Mouse (Mus musculus): Measurements from ENCODE around the gene Nfasc. TPM values are rescaled to one million over a fixed set of nuclear protein-coding genes. Genes with fewer than 3 reads are reported as not detected.

The Nfasc gene
- polyA plus RNA-seq, 1 experiment from 2014 or later, result 5.6 TPM

DNA sequence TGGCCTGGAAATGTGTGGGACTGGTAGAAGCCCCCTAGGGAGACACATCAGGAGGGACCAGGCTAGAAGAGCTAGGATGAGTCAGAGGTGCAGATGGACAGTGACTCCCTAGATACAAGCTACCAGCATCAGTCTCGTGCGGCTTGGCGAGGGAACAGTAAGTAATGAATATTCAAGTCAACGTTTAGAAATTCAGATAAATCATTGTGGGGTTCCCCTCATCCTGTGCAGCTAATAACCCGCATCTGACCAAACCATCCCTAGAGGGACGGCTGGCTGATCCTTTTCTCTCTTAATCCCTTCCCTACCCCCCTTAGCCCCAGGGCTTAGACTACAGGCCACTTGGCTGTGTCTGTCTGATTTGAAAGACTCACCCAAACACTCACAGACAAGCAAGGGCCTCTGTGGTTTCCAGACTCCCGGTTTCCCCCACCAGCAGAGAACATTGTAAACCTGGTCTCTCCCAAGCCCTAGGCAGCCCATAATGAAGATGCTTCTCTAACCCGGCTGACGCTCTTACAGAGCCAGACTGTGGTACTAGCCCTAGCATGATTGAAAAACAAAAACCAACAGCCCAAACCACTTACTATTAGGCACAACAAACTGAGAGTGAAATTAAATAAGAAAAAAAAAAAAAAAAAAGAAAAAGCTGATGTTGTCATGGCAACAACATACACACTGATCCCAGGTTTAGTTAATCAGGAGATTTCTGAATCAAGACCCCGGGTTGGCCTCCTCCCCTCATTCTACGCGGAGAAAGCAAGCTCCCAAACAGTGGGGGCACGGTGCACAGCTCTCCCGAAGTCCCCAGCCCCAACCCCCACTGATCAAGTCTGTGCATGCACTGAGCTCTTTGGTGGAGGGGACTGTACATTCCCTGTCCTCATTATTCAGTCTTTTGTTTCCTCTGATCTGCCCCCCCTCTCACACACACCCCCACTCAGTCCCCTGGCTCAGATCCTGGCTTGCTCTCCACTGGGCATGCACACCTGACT is 159.5 kb downstream of the Nfasc start:
- 59% methylated on average over 14 of the region's 14 CpGs for WGBS
- H3K9ac ChIP-seq (ENCODE audit: low read length), result no peak overlapping the region
- H3K27ac ChIP-seq (ENCODE audit: low read depth), result no peak overlapping the region
- DNase-seq (ENCODE audit: low spot score) (no peak), ATAC-seq (replicated peaks; ENCODE audit: low FRiP score, low TSS enrichment, low read depth) (no peak)
- no peak overlapping the region for H3K4me2 ChIP-seq (ENCODE audit: low read length)
- H3K4me1 ChIP-seq (replicated peaks; ENCODE audit: control insufficient read depth, insufficient read depth, low read length), result no peaks in the 10 kb centered on the region; the same call in 1 of the 2 replicates
- no peaks in the 10 kb centered on the region for H3K27me3 ChIP-seq (replicated peaks; ENCODE audit: control insufficient read depth, insufficient read depth, low read length)
- no peak overlapping the region for H3K4me3 ChIP-seq (ENCODE audit: low read depth, low read length)
- no peaks in the 10 kb centered on the region for H3K9me3 ChIP-seq (ENCODE audit: control insufficient read depth, low read length)
- no peaks in the 10 kb centered on the region for H3K36me3 ChIP-seq (ENCODE audit: control insufficient read depth, insufficient read depth, low read length)

GRCm38 (mm10) chr1:132580063-132580462 is 161.5 kb downstream of the Nfasc start:
- no peak overlapping the region for H3K27ac ChIP-seq (ENCODE audit: low read depth)
- DNase-seq (ENCODE audit: low spot score), result no peak
- H3K27me3 ChIP-seq (replicated peaks; ENCODE audit: control insufficient read depth, insufficient read depth, low read length), result no peaks in the 10 kb centered on the region
- H3K4me3 ChIP-seq (ENCODE audit: low read depth, low read length), result no peak overlapping the region
- ATAC-seq (replicated peaks; ENCODE audit: low FRiP score, low TSS enrichment, low read depth), result no peak
- H3K4me1 ChIP-seq (replicated peaks; ENCODE audit: control insufficient read depth, insufficient read depth, low read length), result no peaks in the 10 kb centered on the region; the same call in 1 of the 2 replicates
- no peak overlapping the region for H3K4me2 ChIP-seq (ENCODE audit: low read length)
- WGBS, result 90% methylated on average over 7 of the region's 7 CpGs
- no peaks in the 10 kb centered on the region for H3K36me3 ChIP-seq (ENCODE audit: control insufficient read depth, insufficient read depth, low read length)
- H3K9ac ChIP-seq (ENCODE audit: low read length), result no peak overlapping the region
- H3K9me3 ChIP-seq (ENCODE audit: control insufficient read depth, low read length), result no peaks in the 10 kb centered on the region

GRCm38 (mm10) chr1:132576845-132577244 is 164.8 kb downstream of the Nfasc start:
- no peak for DNase-seq (ENCODE audit: low spot score)
- 95% methylated on average over 8 of the region's 8 CpGs for WGBS
- Histone ChIP-seq H3K27me3 (replicated peaks; ENCODE audit: control insufficient read depth, insufficient read depth, low read length) (no peaks in the 10 kb centered on the region), H3K9ac (ENCODE audit: low read length) (no peak overlapping the region), H3K36me3 (ENCODE audit: control insufficient read depth, insufficient read depth, low read length) (no peaks in the 10 kb centered on the region), H3K27ac (ENCODE audit: low read depth) (no peak overlapping the region), H3K9me3 (ENCODE audit: control insufficient read depth, low read length) (no peaks in the 10 kb centered on the region), H3K4me2 (ENCODE audit: low read length) (no peak overlapping the region), H3K4me3 (ENCODE audit: low read depth, low read length) (no peak overlapping the region), H3K4me1 (replicated peaks; ENCODE audit: control insufficient read depth, insufficient read depth, low read length) (no peaks in the 10 kb centered on the region)
- no peak for ATAC-seq (replicated peaks; ENCODE audit: low FRiP score, low TSS enrichment, low read depth)

GRCm38 (mm10) chr1:132572851-132573250 is 168.7 kb downstream of the Nfasc start:
- ATAC-seq (replicated peaks; ENCODE audit: low FRiP score, low TSS enrichment, low read depth) (no peak), DNase-seq (ENCODE audit: low spot score) (no peak)
- H3K9me3 ChIP-seq (ENCODE audit: control insufficient read depth, low read length), result no peaks in the 10 kb centered on the region
- H3K27ac ChIP-seq (ENCODE audit: low read depth), result no peak overlapping the region
- no peak overlapping the region for H3K9ac ChIP-seq (ENCODE audit: low read length)
- H3K4me3 ChIP-seq (ENCODE audit: low read depth, low read length), result no peak overlapping the region
- H3K36me3 ChIP-seq (ENCODE audit: control insufficient read depth, insufficient read depth, low read length), result no peaks in the 10 kb centered on the region
- 87% methylated on average over 7 of the region's 7 CpGs for WGBS
- no peaks in the 10 kb centered on the region for H3K4me1 ChIP-seq (replicated peaks; ENCODE audit: control insufficient read depth, insufficient read depth, low read length)
- H3K4me2 ChIP-seq (ENCODE audit: low read length), result no peak overlapping the region
- no peaks in the 10 kb centered on the region for H3K27me3 ChIP-seq (replicated peaks; ENCODE audit: control insufficient read depth, insufficient read depth, low read length)

DNA sequence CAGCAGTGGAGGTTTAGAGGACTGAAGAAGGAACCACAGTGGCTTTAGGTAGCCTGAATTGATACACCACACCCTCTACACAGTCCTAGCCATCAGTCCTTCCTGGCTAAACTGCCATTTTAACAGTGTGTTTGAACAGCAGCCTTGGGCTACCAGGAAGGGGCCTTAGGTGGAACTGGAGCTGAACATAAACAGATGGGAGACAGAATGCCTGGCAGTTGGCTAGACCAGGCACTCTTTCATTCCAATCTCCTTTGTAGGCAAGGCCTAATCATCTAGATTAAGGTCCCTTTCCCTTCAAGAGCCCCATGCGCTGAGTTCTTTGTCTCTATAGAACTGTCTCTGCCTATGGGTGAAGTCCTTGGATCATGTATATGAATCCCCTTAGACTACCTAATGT is 170.0 kb downstream of the Nfasc start:
- ATAC-seq (replicated peaks; ENCODE audit: low FRiP score, low TSS enrichment, low read depth), result no peak

GRCm38 (mm10) chr1:132570906-132571305 is 170.7 kb downstream of the Nfasc start:
- no peak overlapping the region for H3K9ac ChIP-seq (ENCODE audit: low read length)
- no peak for ATAC-seq (replicated peaks; ENCODE audit: low FRiP score, low TSS enrichment, low read depth)
- no peaks in the 10 kb centered on the region for H3K27me3 ChIP-seq (replicated peaks; ENCODE audit: control insufficient read depth, insufficient read depth, low read length)
- 83% methylated on average over 8 of the region's 8 CpGs for WGBS
- no peak for DNase-seq (ENCODE audit: low spot score)
- no peaks in the 10 kb centered on the region for H3K4me1 ChIP-seq (replicated peaks; ENCODE audit: control insufficient read depth, insufficient read depth, low read length)
- H3K27ac ChIP-seq (ENCODE audit: low read depth), result no peak overlapping the region
- H3K36me3 ChIP-seq (ENCODE audit: control insufficient read depth, insufficient read depth, low read length), result no peaks in the 10 kb centered on the region
- no peak overlapping the region for H3K4me2 ChIP-seq (ENCODE audit: low read length)
- H3K4me3 ChIP-seq (ENCODE audit: low read depth, low read length), result no peak overlapping the region
- no peaks in the 10 kb centered on the region for H3K9me3 ChIP-seq (ENCODE audit: control insufficient read depth, low read length)

More for the DNA sequence above, 170.0 kb downstream of the Nfasc start:
- Histone ChIP-seq H3K9ac (ENCODE audit: low read length) (no peak overlapping the region), H3K36me3 (ENCODE audit: control insufficient read depth, insufficient read depth, low read length) (no peaks in the 10 kb centered on the region), H3K27me3 (replicated peaks; ENCODE audit: control insufficient read depth, insufficient read depth, low read length) (no peaks in the 10 kb centered on the region), H3K27ac (ENCODE audit: low read depth) (no peak overlapping the region), H3K4me2 (ENCODE audit: low read length) (no peak overlapping the region), H3K4me1 (replicated peaks; ENCODE audit: control insufficient read depth, insufficient read depth, low read length) (no peaks in the 10 kb centered on the region), H3K9me3 (ENCODE audit: control insufficient read depth, low read length) (no peaks in the 10 kb centered on the region), H3K4me3 (ENCODE audit: low read depth, low read length) (no peak overlapping the region)
- WGBS, result 96% methylated on average over 1 of the region's 1 CpGs
- no peak for DNase-seq (ENCODE audit: low spot score)

GRCm38 (mm10) chr1:132570068-132570780 is 171.4 kb downstream of the Nfasc start:
- H3K27ac ChIP-seq (ENCODE audit: low read depth), result no peak overlapping the region
- no peaks in the 10 kb centered on the region for H3K4me1 ChIP-seq (replicated peaks; ENCODE audit: control insufficient read depth, insufficient read depth, low read length)
- no peaks in the 10 kb centered on the region for H3K27me3 ChIP-seq (replicated peaks; ENCODE audit: control insufficient read depth, insufficient read depth, low read length)
- H3K9me3 ChIP-seq (ENCODE audit: control insufficient read depth, low read length), result no peaks in the 10 kb centered on the region
- ATAC-seq (replicated peaks; ENCODE audit: low FRiP score, low TSS enrichment, low read depth) (no peak), DNase-seq (ENCODE audit: low spot score) (no peak)
- no peaks in the 10 kb centered on the region for H3K36me3 ChIP-seq (ENCODE audit: control insufficient read depth, insufficient read depth, low read length)
- no peak overlapping the region for H3K4me3 ChIP-seq (ENCODE audit: low read depth, low read length)
- H3K9ac ChIP-seq (ENCODE audit: low read length), result no peak overlapping the region
- 91% methylated on average over 15 of the region's 15 CpGs for WGBS
- no peak overlapping the region for H3K4me2 ChIP-seq (ENCODE audit: low read length)

DNA sequence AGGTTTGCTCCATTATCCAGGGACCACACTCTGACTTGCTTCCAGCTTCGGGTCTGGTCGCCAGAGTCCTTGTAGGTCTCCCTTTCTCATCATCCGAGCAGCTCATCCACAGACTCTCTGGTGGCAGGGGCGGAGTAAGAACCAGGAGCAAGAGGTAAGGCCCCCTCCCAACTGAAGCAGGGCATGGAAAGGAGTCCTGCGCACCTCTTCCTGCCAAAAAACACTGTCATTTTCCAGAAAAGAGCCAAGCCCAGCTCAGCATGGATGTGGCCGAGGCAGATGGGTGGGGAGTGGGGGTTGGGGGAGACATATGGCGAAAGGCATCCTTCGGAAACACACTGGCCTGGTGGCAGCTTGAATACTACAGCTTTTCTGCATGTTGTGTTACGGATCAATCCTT is 172.1 kb downstream of the Nfasc start:
- WGBS, result 84% methylated on average over 9 of the region's 9 CpGs
- H3K9me3 ChIP-seq (ENCODE audit: control insufficient read depth, low read length), result no peaks in the 10 kb centered on the region
- H3K27ac ChIP-seq (ENCODE audit: low read depth), result no peak overlapping the region
- no peaks in the 10 kb centered on the region for H3K36me3 ChIP-seq (ENCODE audit: control insufficient read depth, insufficient read depth, low read length)
- no peak for ATAC-seq (replicated peaks; ENCODE audit: low FRiP score, low TSS enrichment, low read depth)
- H3K4me1 ChIP-seq (replicated peaks; ENCODE audit: control insufficient read depth, insufficient read depth, low read length), result no peaks in the 10 kb centered on the region
- no peak overlapping the region for H3K4me3 ChIP-seq (ENCODE audit: low read depth, low read length)
- no peak for DNase-seq (ENCODE audit: low spot score)
- no peaks in the 10 kb centered on the region for H3K27me3 ChIP-seq (replicated peaks; ENCODE audit: control insufficient read depth, insufficient read depth, low read length)
- no peak overlapping the region for H3K4me2 ChIP-seq (ENCODE audit: low read length)
- H3K9ac ChIP-seq (ENCODE audit: low read length), result no peak overlapping the region
